Mouse (Mus musculus): Measurements from ENCODE around the gene Plscr3.
A peak's percentile ranks its signal among the peaks of the same experiment; 100 is the strongest.
"Not testable (repeated sequence)": the region's sequence is repeated elsewhere in the genome, so short reads cannot be mapped to it uniquely, and the experiment has no call there.

Plscr3 gene

GRCm38 (mm10) chr11:69828832-69829231 lies 17.3 kb upstream of the Plscr3 start:
- DNase-seq (ENCODE audit: low spot score in 2 of 2): no peak

GRCm38 (mm10) chr11:69833554-69833953 lies 12.6 kb upstream of the Plscr3 start:
- no peak for DNase-seq (ENCODE audit: low spot score in 2 of 2)

- peak in 1 of 2 experiments; percentile 41 for DNase-seq (ENCODE audit: low spot score in 2 of 2)
Measured at GRCm38 (mm10) chr11:69834001-69834549, 12.1 kb upstream of the Plscr3 start.

GRCm38 (mm10) chr11:69835326-69835965 lies 10.7 kb upstream of the Plscr3 start:
- no peak for DNase-seq (ENCODE audit: low spot score in 2 of 2)

GRCm38 (mm10) chr11:69835966-69836335 lies 10.2 kb upstream of the Plscr3 start:
- DNase-seq (ENCODE audit: low spot score in 2 of 2): no peak

GRCm38 (mm10) chr11:69836703-69837576 lies 9.2 kb upstream of the Plscr3 start:
- no peak for DNase-seq (ENCODE audit: low spot score in 2 of 2)

- no peak for DNase-seq (ENCODE audit: low spot score in 2 of 2)
Measured at GRCm38 (mm10) chr11:69837604-69837951, 8.6 kb upstream of the Plscr3 start, which contains the start of gene Nlgn2. Nlgn2 (minus strand) TSS chr11:69837784.

GRCm38 (mm10) chr11:69837952-69838713 lies 8.0 kb upstream of the Plscr3 start, which contains the start of gene Tmem256:
Tmem256 (plus strand) TSS chr11:69838514.
- DNase-seq (ENCODE audit: low spot score in 2 of 2): peak; percentile 96 to 98

GRCm38 (mm10) chr11:69838714-69839104 lies 7.5 kb upstream of the Plscr3 start:
- DNase-seq (ENCODE audit: low spot score in 2 of 2): no peak

GRCm38 (mm10) chr11:69846738-69847688 lies 837 bp downstream of the Plscr3 start:
- DNase-seq (ENCODE audit: low spot score in 2 of 2): no peak

GRCm38 (mm10) chr11:69848021-69848420 lies 1.8 kb downstream of the Plscr3 start:
- no peak for DNase-seq (ENCODE audit: low spot score in 2 of 2)

GRCm38 (mm10) chr11:69849128-69849527 lies 3.0 kb downstream of the Plscr3 start:
- DNase-seq (ENCODE audit: low spot score in 2 of 2): no peak

- DNase-seq (ENCODE audit: low spot score in 2 of 2): no peak
Measured at GRCm38 (mm10) chr11:69849884-69850283, 3.7 kb downstream of the Plscr3 start.

GRCm38 (mm10) chr11:69850754-69851153 lies 4.6 kb downstream of the Plscr3 start:
- no peak for DNase-seq (ENCODE audit: low spot score in 2 of 2)

- no peak for DNase-seq (ENCODE audit: low spot score in 2 of 2)
Measured at GRCm38 (mm10) chr11:69853994-69854393, 7.8 kb downstream of the Plscr3 start.

- no peak for DNase-seq (ENCODE audit: low spot score in 2 of 2)
Measured at GRCm38 (mm10) chr11:69854680-69855079, 8.5 kb downstream of the Plscr3 start.

GRCm38 (mm10) chr11:69855347-69855746 lies 9.2 kb downstream of the Plscr3 start:
- DNase-seq (ENCODE audit: low spot score in 2 of 2): no peak

- DNase-seq (ENCODE audit: low spot score in 2 of 2): no peak
Measured at GRCm38 (mm10) chr11:69858113-69858998, 12.2 kb downstream of the Plscr3 start, which contains the start of gene Tnk1. Tnk1 (minus strand) TSS chr11:69858730.

GRCm38 (mm10) chr11:69863729-69864128 lies 17.6 kb downstream of the Plscr3 start:
- not testable (repeated sequence) for DNase-seq (ENCODE audit: low spot score in 2 of 2)
